ENCODE assay signal across 14 mouse cellular contexts in the genomic region with DNA sequence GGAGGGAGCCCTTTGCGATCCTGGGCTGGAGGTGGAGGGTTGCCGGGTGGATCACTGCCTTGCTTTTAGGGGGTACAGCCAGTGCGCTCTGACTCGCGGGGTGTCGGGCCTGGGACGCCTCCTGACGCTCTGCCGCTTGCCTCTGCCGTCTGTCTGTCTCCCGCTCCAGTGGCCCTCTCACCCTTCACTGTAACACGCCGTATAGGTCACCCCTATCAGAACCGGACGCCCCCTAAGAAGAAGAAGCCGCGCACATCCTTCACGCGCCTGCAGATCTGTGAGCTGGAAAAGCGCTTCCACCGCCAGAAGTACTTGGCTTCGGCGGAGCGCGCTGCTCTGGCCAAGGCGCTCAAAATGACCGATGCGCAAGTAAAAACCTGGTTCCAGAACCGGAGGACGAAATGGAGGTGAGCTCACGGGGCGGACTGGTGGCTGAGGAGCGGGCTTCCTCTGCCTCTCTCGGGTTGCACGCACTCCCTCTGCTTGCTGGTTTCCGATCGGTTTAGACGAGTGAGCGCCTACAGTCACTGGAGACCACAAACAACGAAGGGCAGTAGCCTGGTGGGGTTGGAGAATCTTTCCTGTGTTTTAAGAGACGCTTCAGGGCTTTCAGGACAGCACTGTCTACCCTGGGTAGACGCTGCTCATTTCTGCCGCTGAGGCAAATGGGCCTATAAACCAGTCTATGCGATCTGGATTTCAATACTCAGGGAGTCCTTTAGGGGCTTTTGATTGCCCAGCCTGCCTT. TPM values are rescaled to one million over a fixed set of nuclear protein-coding genes. Genes with fewer than 3 reads are reported as not detected.
DNase-seq lines count a peak whose midpoint lies in the region; ATAC-seq and TF ChIP-seq lines count a peak whose summit lies in the region.
"Had no signal": no experiment of that assay in that cellular context is flagged by ENCODE, and none has a peak within 500 bp of the region (broad histone marks: within the 10 kb centered on the region; RNA-seq: fewer than 3 reads in every experiment).

No protein-coding gene starts in this region.

- ATAC-seq in intestine, embryonic 16.5 days: no peak
- no peak for ATAC-seq in intestine, embryonic 15.5 days
- ATAC-seq in embryonic facial prominence, embryonic 12.5 days (ENCODE audit: insufficient number of reproducible peaks, insufficient read depth, low FRiP score, low TSS enrichment): no peak
- no peak for ATAC-seq in neural tube, embryonic 13.5 days (ENCODE audit: low read depth)
- ATAC-seq: liver, embryonic 12.5 days had no signal

- no peaks in the 10 kb centered on the region for H3K4me1 ChIP-seq in cerebellum, adult 2 months (ENCODE audit: control insufficient read depth, insufficient read depth, low read length)
- H3K4me1 ChIP-seq in intestine, embryonic 16.5 days (ENCODE audit: control insufficient read depth, insufficient read depth, low read length): no peaks in the 10 kb centered on the region; the same call in 1 of the 2 replicates
- H3K4me1 ChIP-seq in intestine, embryonic 15.5 days (replicated peaks): peaks cover 7% of the 10 kb centered on the region
- H3K4me1 ChIP-seq in embryonic facial prominence, embryonic 12.5 days: peaks cover 22% of the 10 kb centered on the region; the same call in 1 of the 2 replicates
- peaks cover 23% of the 10 kb centered on the region for H3K4me1 ChIP-seq in neural tube, embryonic 13.5 days (replicated peaks)
- H3K4me1 ChIP-seq: liver, embryonic 12.5 days had no signal

- TF ChIP-seq CTCF in cerebellum, adult 2 months (IDR thresholded peaks at IDR 0.05; ENCODE audit: borderline replicate concordance, insufficient read depth, low read depth, low read length): no peak

- no peak overlapping the region for H3K4me3 ChIP-seq in cerebellum, adult 2 months (replicated peaks; ENCODE audit: insufficient read depth, low read depth, low read length)
- H3K4me3 ChIP-seq in intestine, embryonic 16.5 days (ENCODE audit: low read length): 0 out of 2 replicates have a peak overlapping the region, but pooled peaks have one; percentile 3
- no peak overlapping the region for H3K4me3 ChIP-seq in intestine, embryonic 15.5 days (replicated peaks)
- H3K4me3 ChIP-seq in embryonic facial prominence, embryonic 12.5 days: peak overlapping the region; percentile 23
- no peak overlapping the region for H3K4me3 ChIP-seq in neural tube, embryonic 13.5 days
- H3K4me3 ChIP-seq: layer of hippocampus, adult 2 months; liver, embryonic 12.5 days had no signal

- no peaks in the 10 kb centered on the region for H3K36me3 ChIP-seq in intestine, embryonic 16.5 days (ENCODE audit: control insufficient read depth, insufficient read depth, low read length)
- H3K36me3 ChIP-seq in intestine, embryonic 15.5 days: no peaks in the 10 kb centered on the region
- H3K36me3 ChIP-seq in embryonic facial prominence, embryonic 12.5 days: no peaks in the 10 kb centered on the region
- no peaks in the 10 kb centered on the region for H3K36me3 ChIP-seq in neural tube, embryonic 13.5 days
- H3K36me3 ChIP-seq: liver, embryonic 12.5 days had no signal

- H3K27ac ChIP-seq in cerebellum, adult 2 months (ENCODE audit: insufficient read depth, low read length): no peak overlapping the region
- H3K27ac ChIP-seq in intestine, embryonic 16.5 days (ENCODE audit: low read length): no peak overlapping the region
- H3K27ac ChIP-seq in intestine, embryonic 15.5 days: no peak overlapping the region
- H3K27ac ChIP-seq in embryonic facial prominence, embryonic 12.5 days: 0 out of 2 replicates have a peak overlapping the region, but pooled peaks have one; percentile 17
- H3K27ac ChIP-seq in neural tube, embryonic 13.5 days (replicated peaks): no peak overlapping the region
- H3K27ac ChIP-seq: layer of hippocampus, adult 2 months; liver, embryonic 12.5 days; macrophage had no signal

- H3K4me2 ChIP-seq in intestine, embryonic 16.5 days (ENCODE audit: low read depth, low read length): no peak overlapping the region
- H3K4me2 ChIP-seq in intestine, embryonic 15.5 days (replicated peaks): no peak overlapping the region; the same call in 1 of the 2 replicates
- H3K4me2 ChIP-seq in embryonic facial prominence, embryonic 12.5 days (replicated peaks): peak overlapping the region; percentile 39
- peak overlapping the region; percentile 20 for H3K4me2 ChIP-seq in neural tube, embryonic 13.5 days
- H3K4me2 ChIP-seq: liver, embryonic 12.5 days had no signal

- WGBS in cerebellum, adult 2 months: 1% methylated on average over 44 of the region's 44 CpGs
- whole genome bisulfite sequencing in intestine, embryonic 16.5 days: 2% methylated on average over 44 of the region's 44 CpGs
- WGBS in intestine, embryonic 15.5 days: 1% methylated on average over 44 of the region's 44 CpGs
- WGBS in embryonic facial prominence, embryonic 12.5 days: 1% methylated on average over 44 of the region's 44 CpGs
- WGBS in neural tube, embryonic 13.5 days: under 1% methylated on average over 44 of the region's 44 CpGs

- H3K27me3 ChIP-seq in cerebellum, adult 2 months (ENCODE audit: control insufficient read depth, insufficient read depth, low read length): peaks cover 7% of the 10 kb centered on the region; the same call in 1 of the 2 replicates
- H3K27me3 ChIP-seq in intestine, embryonic 16.5 days (replicated peaks; ENCODE audit: control insufficient read depth, insufficient read depth, low read length): peaks cover 94% of the 10 kb centered on the region
- H3K27me3 ChIP-seq in intestine, embryonic 15.5 days (replicated peaks): peaks cover 93% of the 10 kb centered on the region
- peaks cover 94% of the 10 kb centered on the region for H3K27me3 ChIP-seq in embryonic facial prominence, embryonic 12.5 days
- peaks cover 99% of the 10 kb centered on the region for H3K27me3 ChIP-seq in neural tube, embryonic 13.5 days

- TF ChIP-seq POLR2A in cerebellum, adult 2 months (IDR thresholded peaks at IDR 0.05; ENCODE audit: borderline replicate concordance, insufficient read depth, low read length): no peak

- H3K9ac ChIP-seq in intestine, embryonic 16.5 days (ENCODE audit: low read depth, low read length): no peak overlapping the region
- H3K9ac ChIP-seq in intestine, embryonic 15.5 days: no peak overlapping the region
- peak overlapping the region; percentile 27 for H3K9ac ChIP-seq in embryonic facial prominence, embryonic 12.5 days
- H3K9ac ChIP-seq in neural tube, embryonic 13.5 days: no peak overlapping the region; the same call in 1 of the 2 replicates
- H3K9ac ChIP-seq: liver, embryonic 12.5 days had no signal

- DNase-seq in cerebellum, postnatal 10 days: peak; percentile 15 to 38
- no peak for DNase-seq in cerebellum, adult 2 months
- no peak for DNase-seq in urinary bladder, adult 2 months (ENCODE audit: low spot score)
- DNase-seq in frontal cortex, postnatal 36 days (ENCODE audit: low spot score in 2 of 2): no peak
- DNase-seq: adrenal gland, postnatal 25 days; cerebellum, adult 9-10 months; thymus, postnatal 36 days had no signal

- no peaks in the 10 kb centered on the region for H3K9me3 ChIP-seq in intestine, embryonic 16.5 days (ENCODE audit: control insufficient read depth, low read length)
- H3K9me3 ChIP-seq in intestine, embryonic 15.5 days: no peaks in the 10 kb centered on the region
- H3K9me3 ChIP-seq in embryonic facial prominence, embryonic 12.5 days: no peaks in the 10 kb centered on the region
- H3K9me3 ChIP-seq in neural tube, embryonic 13.5 days: 0 out of 2 replicates have a peak, but pooled peaks cover 2% of the 10 kb centered on the region
- H3K9me3 ChIP-seq: liver, embryonic 12.5 days had no signal

RNA-seq across cellular contexts. Expression of a gene that starts 3.0 kb away (rescaled TPM):
- polyA plus RNA-seq in cerebellum, adult 2 months (2012; rRNA removed): 0.21 and 1.4 TPM in 2 replicates
- 0.06 TPM in 1 of 2 replicates, not detected in the other for polyA plus RNA-seq in intestine, embryonic 16.5 days (2015; fragmentation: Nextera tagmentation; extraction: Ambion mirVana)
- 0.11 and 0.14 TPM in 2 replicates for polyA plus RNA-seq in intestine, embryonic 15.5 days (2015; fragmentation: Nextera tagmentation; extraction: Ambion mirVana)
- 2.8 and 3.8 TPM in 2 replicates for polyA plus RNA-seq in embryonic facial prominence, embryonic 12.5 days (2016; fragmentation: Nextera tagmentation; extraction: Ambion mirVana)
- polyA plus RNA-seq in neural tube, embryonic 13.5 days (2015; fragmentation: Nextera tagmentation; extraction: Ambion mirVana): 0.50 and 0.62 TPM in 2 replicates
- polyA plus RNA-seq in urinary bladder, adult 2 months (2012; rRNA removed): not detected in 2 replicates
- polyA plus RNA-seq: liver, embryonic 12.5 days; macrophage had no signal

Comparison
In these comparisons a context has a peak if more than half of its experiments do, and no peak if none do; other contexts are left out.
1. DNase-seq: peak in cerebellum, postnatal 10 days (2 of 2); none in cerebellum, adult 2 months (0 of 2), urinary bladder, adult 2 months (single experiment) and frontal cortex, postnatal 36 days (0 of 2).
2. H3K4me3 ChIP-seq: peak in intestine, embryonic 16.5 days (single experiment) and embryonic facial prominence, embryonic 12.5 days (single experiment); none in cerebellum, adult 2 months (single experiment), intestine, embryonic 15.5 days (single experiment) and neural tube, embryonic 13.5 days (single experiment).
3. H3K4me2 ChIP-seq: peak in embryonic facial prominence, embryonic 12.5 days (single experiment) and neural tube, embryonic 13.5 days (single experiment); none in intestine, embryonic 16.5 days (single experiment) and intestine, embryonic 15.5 days (single experiment).